In genomic region chr3:54016877-54017276, GRCm38 (mm10) we compare ENCODE assay signal across 23 mouse cellular contexts.
DNase-seq lines count a peak whose midpoint lies in the region; ATAC-seq and TF ChIP-seq lines count a peak whose summit lies in the region.
"Had no signal": no experiment of that assay in that cellular context is flagged by ENCODE, and none has a peak within 500 bp of the region (broad histone marks: within the 10 kb centered on the region; RNA-seq: fewer than 3 reads in every experiment).

No protein-coding gene starts in this region.

- no peak overlapping the region for H3K4me3 ChIP-seq in kidney, postnatal 0 days (replicated peaks; ENCODE audit: low read depth, low read length)
- H3K4me3 ChIP-seq: embryonic facial prominence, embryonic 13.5 days; forebrain, embryonic 10.5 days; forebrain, embryonic 15.5 days; gastrocnemius, adult 2 months; hindbrain, embryonic 12.5 days; hindbrain, embryonic 15.5 days had no signal

- peak; percentile 27; the same call in 1 of the 2 replicates for ATAC-seq in frontal cortex, adult (ENCODE audit: low TSS enrichment)
- no peak for ATAC-seq in kidney, postnatal 0 days (replicated peaks; ENCODE audit: low FRiP score, low read depth)
- ATAC-seq: activated CD4-positive, CD25-positive, alpha-beta regulatory T cell, adult 4 months; CD4-positive, CD25-positive, alpha-beta regulatory T cell, adult 4 months; forebrain, embryonic 15.5 days had no signal

- H3K4me2 ChIP-seq in kidney, postnatal 0 days (ENCODE audit: low read length) = no peak overlapping the region
- H3K4me2 ChIP-seq: embryonic facial prominence, embryonic 13.5 days; forebrain, embryonic 15.5 days; heart, embryonic 11.5 days; hindbrain, embryonic 12.5 days; hindbrain, embryonic 15.5 days had no signal

- H3K4me1 ChIP-seq in kidney, postnatal 0 days (replicated peaks; ENCODE audit: insufficient read depth, low read length) = no peaks in the 10 kb centered on the region
- H3K4me1 ChIP-seq: embryonic facial prominence, embryonic 13.5 days had no signal

- no peak for TF ChIP-seq CTCF in kidney, postnatal 0 days (IDR thresholded peaks at IDR 0.05; ENCODE audit: low read depth)

- no peaks in the 10 kb centered on the region for H3K36me3 ChIP-seq in kidney, postnatal 0 days (ENCODE audit: insufficient read depth, low read length)
- H3K36me3 ChIP-seq: embryonic facial prominence, embryonic 13.5 days; forebrain, embryonic 10.5 days; forebrain, embryonic 15.5 days; hindbrain, embryonic 12.5 days; hindbrain, embryonic 15.5 days had no signal

- H3K9me3 ChIP-seq in kidney, postnatal 0 days (replicated peaks; ENCODE audit: low read length) = no peaks in the 10 kb centered on the region
- H3K9me3 ChIP-seq: embryonic facial prominence, embryonic 13.5 days; forebrain, embryonic 10.5 days; forebrain, embryonic 15.5 days; hindbrain, embryonic 12.5 days; hindbrain, embryonic 15.5 days had no signal

- H3K27me3 ChIP-seq in kidney, postnatal 0 days (ENCODE audit: insufficient read depth, low read length) = no peaks in the 10 kb centered on the region
- H3K27me3 ChIP-seq: embryonic facial prominence, embryonic 13.5 days; forebrain, embryonic 15.5 days; hindbrain, embryonic 12.5 days; hindbrain, embryonic 15.5 days had no signal

- 48% methylated on average over 5 of the region's 5 CpGs for WGBS in kidney, postnatal 0 days

- DNase-seq in frontal cortex, adult 2 months (ENCODE audit: extremely low spot score in 1 of 2, low spot score in 1 of 2) = no peak
- DNase-seq in kidney, postnatal 0 days (ENCODE audit: low spot score) = peak; percentile 26
- DNase-seq in kidney, adult 9 months = no peak
- peak; percentile 37 for DNase-seq in brain, adult 2 months (ENCODE audit: low read depth, low spot score)
- DNase-seq in skeletal muscle tissue, adult 2 months (ENCODE audit: low read depth, low spot score) = peak; percentile 7
- DNase-seq in testis, postnatal 14 days (ENCODE audit: low spot score) = no peak
- DNase-seq: adrenal gland, adult 8-10 months; adrenal gland, postnatal 25 days; cerebellum, adult 18-20 months; cerebellum, adult 9-10 months; cerebellum, postnatal 14 days; gastrocnemius, adult 2 months; gastrocnemius, postnatal 14 days; heart, adult 11 months had no signal

- no peak overlapping the region for H3K9ac ChIP-seq in kidney, postnatal 0 days (ENCODE audit: low read depth, low read length)
- H3K9ac ChIP-seq: embryonic facial prominence, embryonic 13.5 days; forebrain, embryonic 15.5 days; hindbrain, embryonic 12.5 days; hindbrain, embryonic 15.5 days had no signal

- H3K27ac ChIP-seq in kidney, postnatal 0 days = no peak overlapping the region
- H3K27ac ChIP-seq: embryonic facial prominence, embryonic 13.5 days; forebrain, embryonic 10.5 days; forebrain, embryonic 15.5 days; gastrocnemius, adult 2 months; hindbrain, embryonic 12.5 days; hindbrain, embryonic 15.5 days had no signal

Comparison
In these comparisons a context has a peak if more than half of its experiments do, and no peak if none do; other contexts are left out.
1. DNase-seq: peak in kidney, postnatal 0 days (single experiment), brain, adult 2 months (single experiment) and skeletal muscle tissue, adult 2 months (single experiment); none in frontal cortex, adult 2 months (0 of 2), kidney, adult 9 months (single experiment) and testis, postnatal 14 days (single experiment).